Mouse (Mus musculus) spleen, postnatal 36 days (tissue): ENCODE results near the gene Smap2.

ENCODE experiments used
- DNase-seq, 2 experiments: peaks; one replicate each; pipeline ENCODE4 v3.0.0; 2022; ENCODE audit warnings: low spot score in 2 of 2, mixed read lengths in 1 of 2

Smap2 gene

DNA sequence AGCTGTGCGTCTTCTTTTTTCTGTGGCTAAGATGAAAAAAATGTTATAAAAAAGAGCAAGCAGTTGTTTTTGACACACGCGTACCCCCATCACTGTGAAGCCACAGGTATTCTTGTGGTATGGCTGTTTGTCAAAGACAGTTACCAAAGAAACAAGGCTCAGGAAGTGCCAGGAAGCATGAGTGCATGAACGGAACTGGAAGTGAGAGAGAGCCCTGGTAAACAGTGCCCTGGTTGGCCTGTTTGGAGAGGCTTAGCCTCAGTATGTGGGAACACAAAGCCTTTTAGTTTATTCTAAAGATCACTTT lies 41.7 kb downstream of the Smap2 start:
- peak; percentile 73 to 74 for DNase-seq

- DNase-seq = peak; percentile 25 to 30
Measured at GRCm38 (mm10) chr4:120974711-120975427, 42.2 kb downstream of the Smap2 start.

GRCm38 (mm10) chr4:120971842-120972241 lies 45.2 kb downstream of the Smap2 start:
- no peak for DNase-seq

- DNase-seq = peak; percentile 25 to 38
Measured at GRCm38 (mm10) chr4:120969382-120970146, 47.5 kb downstream of the Smap2 start.

DNA sequence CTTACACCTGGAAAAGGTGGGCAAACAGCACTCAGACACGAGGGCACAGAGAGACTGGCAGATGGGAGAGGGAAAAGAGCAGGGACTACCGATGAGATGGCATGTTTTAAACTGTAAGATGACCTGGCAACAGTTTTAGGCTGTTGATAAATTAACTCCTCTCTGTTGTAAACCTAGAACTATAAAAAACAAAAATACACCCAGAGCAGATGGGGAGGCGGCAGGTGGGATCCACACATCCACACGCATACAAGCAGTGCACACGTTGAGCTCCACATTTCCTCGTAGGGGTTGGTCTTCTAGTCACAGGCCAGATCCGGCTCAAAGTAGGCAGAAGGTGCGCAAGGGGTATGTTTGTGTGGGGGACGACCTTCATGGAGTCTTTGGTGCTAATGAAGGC lies 48.6 kb downstream of the Smap2 start:
- DNase-seq = no peak

- DNase-seq = no peak
Measured at GRCm38 (mm10) chr4:120955586-120955985, 61.5 kb downstream of the Smap2 start.

GRCm38 (mm10) chr4:120953667-120954066 lies 63.4 kb downstream of the Smap2 start:
- peak; percentile 62 to 68 for DNase-seq

GRCm38 (mm10) chr4:120953038-120953437 lies 64.0 kb downstream of the Smap2 start:
- no peak for DNase-seq

DNA sequence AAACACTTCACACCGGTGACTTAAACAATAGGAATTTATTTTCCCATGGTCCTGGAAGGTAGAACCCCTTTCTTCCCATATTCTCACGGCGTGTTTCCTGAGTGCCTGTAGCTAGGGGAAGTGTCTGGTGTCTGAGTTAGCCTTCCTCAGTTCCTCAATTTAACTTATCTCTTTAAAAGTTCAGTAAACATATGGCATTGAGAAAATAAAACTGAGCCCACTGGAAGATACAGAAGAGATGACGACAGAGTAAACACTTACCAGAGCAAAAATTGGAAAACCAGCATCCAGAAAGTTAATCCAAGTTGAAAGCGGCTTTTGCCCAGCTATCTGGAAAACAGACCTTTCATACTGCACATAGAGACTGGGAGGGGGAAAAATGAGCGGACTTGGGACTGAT lies 64.9 kb downstream of the Smap2 start:
- peak; percentile 27 to 44 for DNase-seq

DNA sequence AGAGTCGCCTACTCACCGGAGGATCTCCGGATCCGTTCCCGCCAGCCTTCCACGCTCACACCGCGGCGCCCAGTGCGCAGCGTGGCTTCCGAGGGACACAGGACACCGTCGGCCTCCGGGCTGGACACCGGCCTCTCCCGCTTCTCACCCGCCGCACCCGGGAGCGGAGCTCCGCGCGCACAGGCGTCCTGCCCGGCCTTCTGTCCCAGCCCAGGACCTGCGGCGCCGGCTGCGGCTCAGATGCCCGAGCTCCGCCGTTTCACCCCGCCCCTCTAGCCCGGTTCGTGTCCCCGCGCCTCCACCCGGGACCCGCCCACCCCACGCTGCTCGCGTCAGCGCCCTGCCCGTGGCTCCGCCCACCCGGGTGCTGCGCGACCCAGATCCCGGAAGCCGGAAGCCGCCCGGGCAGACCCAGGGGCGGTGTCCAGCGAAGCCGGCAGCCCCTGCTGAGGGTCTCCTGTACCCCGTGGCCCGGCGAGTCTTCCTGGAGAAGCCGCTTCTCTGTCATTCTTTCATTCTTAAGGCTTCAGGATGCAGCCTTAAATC lies 65.5 kb downstream of the Smap2 start, which contains the start of gene Zfp69:
TSS of gene Zfp69 (minus strand) at position 272 of the 546 bp plus-strand sequence.
- DNase-seq = peak; percentile 91 to 93

- no peak for DNase-seq
Measured at GRCm38 (mm10) chr4:120950763-120951427, 66.2 kb downstream of the Smap2 start.

GRCm38 (mm10) chr4:120948938-120949337 lies 68.1 kb downstream of the Smap2 start:
- no peak for DNase-seq

DNA sequence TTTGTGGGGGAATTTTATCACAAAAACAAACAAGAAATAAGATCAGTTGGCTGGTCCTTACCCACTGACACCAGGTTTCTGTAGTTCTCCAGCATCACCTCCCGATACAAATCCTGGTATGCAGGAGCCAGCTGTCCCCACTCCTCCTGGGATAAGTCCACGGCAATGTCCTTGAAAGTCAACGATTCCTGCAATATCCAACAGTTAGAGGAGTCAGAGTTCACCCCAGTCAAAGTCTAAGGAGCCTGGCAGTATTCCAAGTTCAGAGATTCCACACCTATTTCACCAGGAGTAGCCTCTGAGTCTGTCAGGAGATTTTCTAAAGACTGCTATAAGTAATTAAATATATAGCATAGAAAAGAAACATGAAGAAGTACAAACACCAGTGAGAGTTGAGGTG lies 82.0 kb downstream of the Smap2 start:
- DNase-seq = no peak

DNA sequence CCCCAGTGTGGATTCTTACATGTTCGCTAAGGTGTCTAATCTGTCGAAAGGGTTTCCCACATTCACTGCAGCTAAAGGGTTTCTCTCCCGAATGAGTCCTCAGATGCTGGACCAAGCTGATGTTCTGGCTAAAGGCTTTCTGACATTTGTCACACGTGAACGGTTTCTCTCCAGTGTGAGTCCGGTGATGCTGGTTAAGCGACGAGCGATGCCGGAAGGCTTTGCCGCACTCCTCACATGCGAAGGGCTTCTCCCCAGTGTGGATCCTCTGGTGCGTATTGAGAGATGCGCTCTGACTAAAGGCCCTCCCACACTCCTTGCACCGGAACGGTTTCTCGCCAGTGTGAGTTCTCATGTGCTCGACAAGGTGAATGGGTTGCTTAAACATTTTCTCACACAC lies 86.3 kb downstream of the Smap2 start:
- DNase-seq = no peak

- no peak for DNase-seq
Measured at GRCm38 (mm10) chr4:120928686-120929085, 88.4 kb downstream of the Smap2 start.

GRCm38 (mm10) chr4:120925386-120925785 lies 91.7 kb downstream of the Smap2 start:
- DNase-seq = peak; percentile 71 to 80

DNA sequence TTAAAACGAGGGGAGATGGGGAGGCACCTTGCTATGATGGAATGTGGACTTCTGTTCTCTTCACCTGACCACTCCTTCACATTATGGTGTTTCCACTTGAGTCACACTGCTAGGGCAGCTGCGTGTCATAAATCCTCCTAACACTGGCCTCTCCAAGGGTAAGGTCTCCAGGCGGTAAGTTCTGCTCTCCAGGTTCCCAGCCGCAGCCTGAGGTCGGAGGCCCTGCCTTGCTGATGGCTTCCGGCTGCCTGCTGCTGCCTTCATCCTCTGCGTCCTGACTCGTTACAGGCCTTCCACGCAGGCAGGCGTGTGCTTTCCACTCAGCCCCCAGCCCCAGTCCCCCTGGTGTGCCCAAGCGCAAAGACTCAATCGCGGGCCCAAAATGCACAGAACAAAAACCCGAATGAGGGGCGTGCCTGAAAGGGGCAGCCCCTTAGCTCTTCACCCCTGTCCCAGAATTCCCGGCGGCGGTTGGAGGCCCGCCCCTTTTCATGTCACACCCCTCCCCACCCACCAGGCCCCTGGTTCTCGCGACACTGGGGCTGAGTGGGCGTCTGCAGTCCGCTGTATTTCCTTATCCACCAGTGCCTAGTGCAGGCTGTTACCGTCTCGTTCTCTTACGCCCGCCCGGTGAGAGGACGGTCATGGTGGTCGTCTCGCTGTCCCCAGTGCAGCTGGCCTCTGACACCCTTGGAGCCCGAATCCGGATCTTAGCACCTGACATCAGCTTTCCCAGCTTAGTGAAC lies 92.3 kb downstream of the Smap2 start, which contains the start of gene Exo5:
TSS of gene Exo5 (minus strand) at position 464 of the 746 bp plus-strand sequence.
- DNase-seq = peak; percentile 93 to 94

GRCm38 (mm10) chr4:120921461-120921860 lies 95.6 kb downstream of the Smap2 start:
- no peak for DNase-seq
